Mouse (Mus musculus): ENCODE data around the gene Agap1. TPM values are rescaled to one million over a fixed set of nuclear protein-coding genes. Genes with fewer than 3 reads are reported as not detected.

Gene Agap1
- total and polyA plus RNA-seq, 3 experiments: 0.01 TPM; not detected in 2

DNA sequence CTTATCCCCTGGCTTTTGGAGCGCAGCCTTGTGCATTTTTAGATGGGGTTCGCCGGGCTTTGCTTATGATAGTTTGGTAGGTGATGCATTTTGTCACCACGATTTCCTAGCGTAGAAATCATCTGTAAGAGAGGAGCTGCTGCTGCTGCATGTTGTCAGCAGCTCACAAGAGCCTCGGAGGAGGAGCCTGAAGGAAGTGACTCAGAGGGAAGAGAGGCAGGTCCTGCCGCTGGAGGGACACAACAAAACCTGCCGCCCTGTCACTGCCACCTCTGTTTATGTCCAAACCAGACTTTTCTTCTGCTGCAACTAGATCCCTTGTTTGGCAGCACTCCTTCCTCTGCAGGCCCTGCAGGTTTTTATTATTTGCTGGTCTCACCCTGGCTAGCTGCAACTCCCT lies 8.5 kb downstream of the Agap1 start:
- no peaks in the 10 kb centered on the region for H3K9me3 ChIP-seq (replicated peaks; ENCODE audit: insufficient read depth, low read length)
- no peak overlapping the region for H3K4me3 ChIP-seq (ENCODE audit: control insufficient read depth in 1 of 2, insufficient read depth in 1 of 2, low read depth in 2 of 2, low read length in 2 of 2)
- H3K79me2 ChIP-seq (ENCODE audit: control insufficient read depth, insufficient read depth, low read length, poor library complexity): no peaks in the 10 kb centered on the region
- no peaks in the 10 kb centered on the region for H3K4me1 ChIP-seq (ENCODE audit: control insufficient read depth in 1 of 2, insufficient read depth in 2 of 2, low read length in 2 of 2)
- no peak overlapping the region for H3K27ac ChIP-seq (ENCODE audit: control insufficient read depth, low read depth, low read length)
- TF ChIP-seq POLR2AphosphoS2 (IDR thresholded peaks at IDR 0.05; ENCODE audit: low read length): no peak
- no peak for DNase-seq (ENCODE audit: low read depth, low spot score)
- H3K36me3 ChIP-seq (ENCODE audit: control insufficient read depth in 1 of 2, insufficient read depth in 2 of 2, low read length in 2 of 2): no peaks in the 10 kb centered on the region
- H3K27me3 ChIP-seq (ENCODE audit: control insufficient read depth in 1 of 2, insufficient read depth in 2 of 2, low read length in 2 of 2): no peaks in the 10 kb centered on the region
- no peak overlapping the region for H3K9ac ChIP-seq (ENCODE audit: control insufficient read depth, low read depth, low read length, poor library complexity, severe bottlenecking)

DNA sequence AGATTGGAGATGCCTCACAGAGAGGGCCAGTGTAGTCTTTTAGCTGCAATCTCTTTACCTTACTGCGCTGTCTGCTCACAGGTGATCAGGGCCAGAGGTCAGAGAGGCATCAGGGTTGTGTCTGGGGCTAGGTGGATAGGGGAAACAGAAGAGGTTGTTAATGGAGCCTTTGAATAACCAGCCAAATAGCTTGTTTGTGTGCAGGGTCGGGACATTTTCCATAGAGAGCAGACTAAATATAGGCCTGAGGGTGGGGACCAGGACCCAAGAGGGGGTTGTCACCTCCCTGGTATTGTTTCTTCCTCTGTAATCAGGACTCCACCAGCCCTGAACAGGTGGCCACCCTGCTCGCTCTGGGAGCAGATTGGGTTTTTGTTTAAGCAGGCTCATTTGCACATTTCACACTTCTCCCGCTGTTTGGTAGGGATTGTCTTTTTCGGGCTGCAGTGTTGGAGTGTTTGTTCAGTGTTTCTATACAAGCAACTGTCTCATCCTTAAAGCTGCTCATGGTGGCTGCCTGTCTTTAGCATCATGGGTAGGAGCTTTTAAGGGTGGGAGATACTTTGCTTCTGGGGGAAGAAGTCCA lies 10.9 kb downstream of the Agap1 start:
- DNase-seq (ENCODE audit: low read depth, low spot score): no peak
- no peak overlapping the region for H3K4me3 ChIP-seq (ENCODE audit: control insufficient read depth in 1 of 2, insufficient read depth in 1 of 2, low read depth in 2 of 2, low read length in 2 of 2)
- no peak overlapping the region for H3K9ac ChIP-seq (ENCODE audit: control insufficient read depth, low read depth, low read length, poor library complexity, severe bottlenecking)
- H3K79me2 ChIP-seq (ENCODE audit: control insufficient read depth, insufficient read depth, low read length, poor library complexity): no peaks in the 10 kb centered on the region
- H3K9me3 ChIP-seq (replicated peaks; ENCODE audit: insufficient read depth, low read length): no peaks in the 10 kb centered on the region
- H3K4me1 ChIP-seq (ENCODE audit: control insufficient read depth in 1 of 2, insufficient read depth in 2 of 2, low read length in 2 of 2): no peaks in the 10 kb centered on the region
- H3K27me3 ChIP-seq (ENCODE audit: control insufficient read depth in 1 of 2, insufficient read depth in 2 of 2, low read length in 2 of 2): no peaks in the 10 kb centered on the region
- H3K36me3 ChIP-seq (ENCODE audit: control insufficient read depth in 1 of 2, insufficient read depth in 2 of 2, low read length in 2 of 2): no peaks in the 10 kb centered on the region
- TF ChIP-seq MYB (IDR thresholded peaks at IDR 0.05; ENCODE audit: low read depth, low read length) (no peak), USF1 (IDR thresholded peaks at IDR 0.05; ENCODE audit: low read depth, low read length) (no peak), CTCF (IDR thresholded peaks at IDR 0.05 in 2 of 3, conservative IDR thresholded peaks at IDR 0.05 in 1 of 3; ENCODE audit: control insufficient read depth in 1 of 3, insufficient read depth in 1 of 3, low read depth in 2 of 3, low read length in 3 of 3, poor library complexity in 1 of 3, severe bottlenecking in 1 of 3) (no peak)
- no peak overlapping the region for H3K27ac ChIP-seq (ENCODE audit: control insufficient read depth, low read depth, low read length)

DNA sequence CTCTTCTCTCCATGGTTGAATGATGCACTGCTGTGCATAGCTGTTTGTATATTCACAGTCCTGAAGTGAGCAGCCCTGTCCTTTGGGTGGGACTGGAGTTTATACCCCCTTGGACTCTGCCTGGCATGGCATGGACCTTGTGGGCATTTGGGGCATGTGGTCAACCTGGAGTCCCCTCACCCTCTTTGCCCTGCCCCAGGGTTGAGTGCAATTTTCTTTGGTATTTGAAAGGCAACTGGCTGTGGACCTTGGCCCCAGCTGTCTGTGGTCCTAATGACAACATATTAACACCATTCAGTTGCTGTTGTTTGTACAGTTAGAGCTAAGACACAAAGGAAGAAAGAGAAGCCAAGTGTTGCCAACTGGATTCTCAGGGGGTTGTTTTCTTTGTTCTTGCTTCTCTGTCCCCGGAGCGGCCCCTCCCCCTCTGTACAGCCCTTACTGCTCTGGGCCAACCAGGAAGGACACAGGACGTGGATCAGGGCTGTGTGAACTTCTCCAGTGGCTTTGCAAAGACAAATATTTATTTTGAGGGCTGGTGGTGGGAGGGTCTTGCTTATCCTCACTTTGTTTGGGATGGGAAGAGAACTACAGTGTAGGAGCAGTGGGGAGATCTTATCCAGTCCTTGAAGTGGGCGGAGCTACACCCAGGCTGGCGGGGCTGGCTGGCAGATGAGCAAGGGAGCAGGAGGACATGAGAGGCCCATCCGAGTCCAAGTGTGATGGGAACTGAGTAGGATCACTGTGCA lies 12.9 kb downstream of the Agap1 start:
- H3K9me3 ChIP-seq (replicated peaks; ENCODE audit: insufficient read depth, low read length): no peaks in the 10 kb centered on the region
- H3K9ac ChIP-seq (ENCODE audit: control insufficient read depth, low read depth, low read length, poor library complexity, severe bottlenecking): no peak overlapping the region
- no peak overlapping the region for H3K4me3 ChIP-seq (ENCODE audit: control insufficient read depth in 1 of 2, insufficient read depth in 1 of 2, low read depth in 2 of 2, low read length in 2 of 2)
- H3K36me3 ChIP-seq (ENCODE audit: control insufficient read depth in 1 of 2, insufficient read depth in 2 of 2, low read length in 2 of 2): no peaks in the 10 kb centered on the region
- H3K4me1 ChIP-seq (ENCODE audit: control insufficient read depth in 1 of 2, insufficient read depth in 2 of 2, low read length in 2 of 2): no peaks in the 10 kb centered on the region
- TF ChIP-seq E2F4 (IDR thresholded peaks at IDR 0.05; ENCODE audit: borderline replicate concordance, low read depth, low read length): no peak
- TF ChIP-seq MAFK (IDR thresholded peaks at IDR 0.05; ENCODE audit: borderline replicate concordance, low read depth, low read length): no peak
- no peak for TF ChIP-seq HCFC1 (IDR thresholded peaks at IDR 0.05; ENCODE audit: low read depth, low read length)
- no peak for TF ChIP-seq POLR2AphosphoS2 (IDR thresholded peaks at IDR 0.05; ENCODE audit: low read length)
- no peak for TF ChIP-seq BHLHE40 (IDR thresholded peaks at IDR 0.05; ENCODE audit: borderline replicate concordance, low read depth, low read length)
- no peak for TF ChIP-seq ELF1 (IDR thresholded peaks at IDR 0.05; ENCODE audit: low read depth, low read length)
- no peak for TF ChIP-seq MAZ (IDR thresholded peaks at IDR 0.05; ENCODE audit: low read depth, low read length)
- no peak for TF ChIP-seq TBP (IDR thresholded peaks at IDR 0.05; ENCODE audit: low read depth, low read length)
- no peak for TF ChIP-seq POLR2A (IDR thresholded peaks at IDR 0.05; ENCODE audit: control insufficient read depth in 1 of 2, insufficient read depth in 1 of 2, low read depth in 1 of 2, low read length in 2 of 2, poor library complexity in 1 of 2)
- no peak for TF ChIP-seq ZC3H11A (IDR thresholded peaks at IDR 0.05; ENCODE audit: low read depth, low read length)
- no peak for TF ChIP-seq EP300 (IDR thresholded peaks at IDR 0.05; ENCODE audit: low read depth in 1 of 2, low read length in 2 of 2)
- no peak for TF ChIP-seq POLR2AphosphoS5 (IDR thresholded peaks at IDR 0.05; ENCODE audit: borderline replicate concordance, low read depth, low read length)
- TF ChIP-seq ZMIZ1 (IDR thresholded peaks at IDR 0.05; ENCODE audit: low read depth, low read length): no peak
- no peak for TF ChIP-seq MEF2A (IDR thresholded peaks at IDR 0.05; ENCODE audit: extremely low read depth, insufficient replicate concordance, low read depth, low read length, poor library complexity, severe bottlenecking)
- no peak for TF ChIP-seq MAX (IDR thresholded peaks at IDR 0.05; ENCODE audit: low read length)
- no peak for TF ChIP-seq ETS1 (IDR thresholded peaks at IDR 0.05; ENCODE audit: low read depth, low read length)
- TF ChIP-seq UBTF (IDR thresholded peaks at IDR 0.05; ENCODE audit: borderline replicate concordance, insufficient read depth, low read depth, low read length): no peak
- no peak for TF ChIP-seq KAT2A (conservative IDR thresholded peaks at IDR 0.05; ENCODE audit: low read depth, low read length)
- no peak for TF ChIP-seq CTCF (IDR thresholded peaks at IDR 0.05 in 2 of 3, conservative IDR thresholded peaks at IDR 0.05 in 1 of 3; ENCODE audit: control insufficient read depth in 1 of 3, insufficient read depth in 1 of 3, low read depth in 2 of 3, low read length in 3 of 3, poor library complexity in 1 of 3, severe bottlenecking in 1 of 3)
- TF ChIP-seq MXI1 (IDR thresholded peaks at IDR 0.05; ENCODE audit: low read depth, low read length): no peak
- DNase-seq (ENCODE audit: low read depth, low spot score): no peak
- H3K27ac ChIP-seq (ENCODE audit: control insufficient read depth, low read depth, low read length): no peak overlapping the region
- no peaks in the 10 kb centered on the region for H3K27me3 ChIP-seq (ENCODE audit: control insufficient read depth in 1 of 2, insufficient read depth in 2 of 2, low read length in 2 of 2)
- no peaks in the 10 kb centered on the region for H3K79me2 ChIP-seq (ENCODE audit: control insufficient read depth, insufficient read depth, low read length, poor library complexity)

Measured in MEL (cell line).